Mouse (Mus musculus) liver, postnatal 0 days (tissue): Measurements from ENCODE around the gene Map2k2.

Experiments
- CTCF ChIP-seq: sonication (generic); IDR thresholded peaks from 2 replicates; pipeline ENCODE4 v1.5.1; 2016; ENCODE audit warnings: antibody characterized with exemption, low read depth
- EP300 ChIP-seq: IDR thresholded peaks from 2 replicates; pipeline ENCODE4 v1.6.1; 2016; ENCODE audit warnings: antibody characterized with exemption, low read depth, mild to moderate bottlenecking

GRCm38 (mm10) chr10:81119625-81120024, 13.9 kb downstream of the Map2k2 start:
- TF ChIP-seq CTCF (no peak), EP300 (no peak)
